Comparison of ENCODE assay signal across 19 mouse cellular contexts in genomic region chr1:37405137-37405536, GRCm38 (mm10).
"Had no signal": no experiment of that assay in that cellular context is flagged by ENCODE, and none has a peak within 500 bp of the region (broad histone marks: within the 10 kb centered on the region; RNA-seq: fewer than 3 reads in every experiment).

No protein-coding gene starts in this region.

- H3K4me3 ChIP-seq: kidney, embryonic 15.5 days; limb, embryonic 10.5 days; limb, embryonic 13.5 days; liver, embryonic 12.5 days; liver, embryonic 15.5 days; myocyte; stomach, embryonic 15.5 days had no signal

- H3K4me1 ChIP-seq: kidney, embryonic 15.5 days; liver, embryonic 12.5 days; liver, embryonic 15.5 days; stomach, embryonic 15.5 days had no signal

- H3K4me2 ChIP-seq: kidney, embryonic 15.5 days; limb, embryonic 13.5 days; liver, embryonic 12.5 days; liver, embryonic 15.5 days; midbrain, embryonic 11.5 days; stomach, embryonic 15.5 days had no signal

- H3K36me3 ChIP-seq: limb, embryonic 10.5 days; liver, embryonic 12.5 days; liver, embryonic 15.5 days; stomach, embryonic 15.5 days had no signal

- ATAC-seq: liver, embryonic 12.5 days had no signal

- H3K27ac ChIP-seq: kidney, embryonic 15.5 days; limb, embryonic 10.5 days; limb, embryonic 13.5 days; liver, embryonic 12.5 days; liver, embryonic 15.5 days; stomach, embryonic 15.5 days had no signal

- H3K27me3 ChIP-seq: kidney, embryonic 15.5 days; liver, embryonic 12.5 days; liver, embryonic 15.5 days; stomach, embryonic 15.5 days had no signal

- DNase-seq: kidney, adult 8-10 months; kidney, postnatal 10 days; kidney, postnatal 36 days; liver; lung, adult 18-20 months; lung, postnatal 14 days; lung, postnatal 4 days; midbrain, embryonic 14.5 days; right cerebral cortex, postnatal 25 days; spleen, adult 18-20 months; thymus, postnatal 25 days had no signal

- H3K9me3 ChIP-seq: kidney, embryonic 15.5 days; limb, embryonic 10.5 days; limb, embryonic 13.5 days; liver, embryonic 12.5 days; liver, embryonic 15.5 days; stomach, embryonic 15.5 days had no signal

- H3K9ac ChIP-seq: kidney, embryonic 15.5 days; limb, embryonic 13.5 days; liver, embryonic 12.5 days; liver, embryonic 15.5 days; stomach, embryonic 15.5 days had no signal
